Mouse (Mus musculus) adrenal gland, adult 18-20 months (tissue): ENCODE measurements around the gene Myl7. TPM values are rescaled to one million over a fixed set of nuclear protein-coding genes. Genes with fewer than 3 reads are reported as not detected.

Experiments used
- total RNA-seq, 2 experiments: library from RNA; stranded (reverse); gene quantifications; 1 replicate in 1 of 2; 2 replicates in 1 of 2; pipeline ENCODE4 v1.2.3; 2021

Gene Myl7
- total RNA-seq, 2 experiments from 2014 or later: not detected

Other genes starting within 250 kb of the Myl7 start
- 100 to 1,000 TPM; 127 to 172 TPM for gene Mrps24, start 183.1 kb downstream of the Myl7 start, total RNA-seq
- gene Urgcp, start 136.4 kb downstream of the Myl7 start, total RNA-seq: 10 to 100 TPM; 70.4 to 74.7 TPM
- gene Dbnl, start 110.3 kb downstream of the Myl7 start, total RNA-seq: 10 to 100 TPM; 50.1 to 65.1 TPM
- gene Pgam2, start 95.0 kb downstream of the Myl7 start, total RNA-seq: 1 to 10 TPM in 1 of 2 experiments, not detected in 1; 1.1 TPM
- gene Polm, start 60.8 kb downstream of the Myl7 start, total RNA-seq: 1 to 10 TPM; 4.9 to 5.3 TPM
- gene Aebp1, start 36.8 kb downstream of the Myl7 start, total RNA-seq: 100 to 1,000 TPM; 245 to 387 TPM
- gene Pold2, start 20.5 kb downstream of the Myl7 start, total RNA-seq: 10 to 100 TPM; 34.1 to 44.6 TPM
- 1 to 10 TPM; 3.9 to 6.9 TPM for gene Gck, start 51.3 kb upstream of the Myl7 start, total RNA-seq
- 10 to 100 TPM; 65.6 to 85.9 TPM for gene Ykt6, start 56.9 kb upstream of the Myl7 start, total RNA-seq
- 10 to 100 TPM; 11.5 to 16.9 TPM for gene Camk2b, start 167.6 kb upstream of the Myl7 start, total RNA-seq